Mouse (Mus musculus): ENCODE data around the gene Rbms2. TPM values are rescaled to one million over a fixed set of nuclear protein-coding genes. Genes with fewer than 3 reads are reported as not detected.
A peak's percentile ranks its signal among the peaks of the same experiment; 100 is the strongest.
"Not testable (repeated sequence)": the region's sequence is repeated elsewhere in the genome, so short reads cannot be mapped to it uniquely, and the experiment has no call there.

Rbms2 gene
- polyA plus RNA-seq (2015; fragmentation: Nextera tagmentation; extraction: Ambion mirVana), result 39.0 and 40.6 TPM in 2 replicates

DNA sequence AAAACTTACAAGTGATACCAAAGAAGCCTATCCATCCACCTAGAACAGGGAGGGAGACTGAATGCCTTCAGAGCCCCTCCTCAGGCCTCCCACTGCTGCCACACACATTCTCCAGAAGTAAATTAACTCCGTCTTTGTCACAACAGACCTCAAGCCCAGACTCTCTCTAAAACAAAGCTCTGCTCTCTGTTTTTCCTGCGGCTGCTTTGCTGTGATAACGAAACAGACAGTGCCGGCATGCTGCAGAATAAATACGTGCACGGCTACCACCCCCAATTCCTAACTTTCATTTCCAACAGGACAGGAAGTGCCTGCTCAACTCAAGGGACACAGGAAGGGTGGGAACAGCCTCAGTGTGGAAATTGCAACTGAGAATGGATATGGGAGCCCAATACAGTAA lies at the start of gene Rbms2:
Gene Rbms2, minus strand, starts transcription at position 309 of the 400 bp plus-strand sequence.
- Histone ChIP-seq H3K27ac (peak within 1 kb of the TSS; percentile 58; the same call in 1 of the 2 replicates), H3K4me3 (peak within 1 kb of the TSS; percentile 29), H3K9ac (peak within 1 kb of the TSS; percentile 39), H3K4me2 (replicated peaks) (peak within 1 kb of the TSS; percentile 55), H3K27me3 (no peaks in the 10 kb centered on the region), H3K4me1 (peaks cover 20% of the 10 kb centered on the region), H3K9me3 (no peaks in the 10 kb centered on the region), H3K36me3 (no peaks in the 10 kb centered on the region)
- no peak for ATAC-seq (ENCODE audit: low FRiP score, low read depth)
- WGBS, result 2% methylated on average over 6 of the region's 6 CpGs

DNA sequence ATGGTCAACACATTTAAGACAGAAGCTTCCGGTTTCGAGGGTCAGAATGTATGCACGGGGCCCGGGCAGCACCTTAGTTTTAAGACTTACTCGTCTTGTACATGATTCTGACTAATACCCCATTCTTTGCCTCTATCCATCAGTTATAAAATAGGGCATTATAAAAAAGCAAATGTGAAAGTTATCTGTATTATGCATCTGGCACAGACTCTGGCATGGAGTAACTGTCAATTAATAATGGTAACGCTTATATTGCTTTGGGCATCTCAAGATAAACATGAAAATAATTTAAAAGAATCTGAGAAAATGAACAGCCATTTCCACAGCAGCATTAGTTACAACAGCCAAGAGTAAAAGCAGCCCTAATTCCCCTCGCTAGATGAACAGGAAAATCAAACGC lies 47.9 kb upstream of the Rbms2 start:
- peaks cover 48% of the 10 kb centered on the region for H3K4me1 ChIP-seq
- no peak overlapping the region for H3K4me3 ChIP-seq
- no peak overlapping the region for H3K4me2 ChIP-seq (replicated peaks)
- no peak overlapping the region for H3K27ac ChIP-seq
- no peaks in the 10 kb centered on the region for H3K36me3 ChIP-seq
- H3K9ac ChIP-seq, result no peak overlapping the region
- ATAC-seq (ENCODE audit: low FRiP score, low read depth), result no peak
- no peaks in the 10 kb centered on the region for H3K27me3 ChIP-seq
- WGBS, result 89% methylated on average over 8 of the region's 8 CpGs
- no peaks in the 10 kb centered on the region for H3K9me3 ChIP-seq

DNA sequence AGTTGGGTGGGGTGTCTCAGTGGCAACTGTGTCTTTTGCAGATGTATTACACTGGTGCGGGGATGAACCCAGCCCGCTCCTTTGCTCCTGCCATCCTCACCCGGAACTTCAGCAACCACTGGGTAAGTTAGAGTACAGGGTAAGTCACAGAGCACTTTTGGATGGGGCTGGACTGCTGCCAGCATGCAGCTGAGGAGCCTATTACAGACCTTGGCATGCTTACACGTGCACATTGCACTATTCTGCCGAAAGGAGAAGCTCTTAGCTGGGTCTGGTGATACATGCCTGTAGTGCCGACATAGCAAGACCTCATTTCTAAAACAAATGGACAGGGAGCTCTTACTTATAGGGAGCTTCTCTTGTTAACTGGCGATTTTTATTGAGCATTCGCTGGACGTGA lies 47.5 kb upstream of the Rbms2 start:
- WGBS, result 70% methylated on average over 9 of the region's 9 CpGs
- H3K36me3 ChIP-seq, result no peaks in the 10 kb centered on the region
- H3K9ac ChIP-seq, result no peak overlapping the region
- no peak overlapping the region for H3K4me2 ChIP-seq (replicated peaks)
- no peaks in the 10 kb centered on the region for H3K9me3 ChIP-seq
- H3K4me1 ChIP-seq, result peaks cover 44% of the 10 kb centered on the region
- H3K27me3 ChIP-seq, result no peaks in the 10 kb centered on the region
- no peak for ATAC-seq (ENCODE audit: low FRiP score, low read depth)
- no peak overlapping the region for H3K4me3 ChIP-seq
- no peak overlapping the region for H3K27ac ChIP-seq

DNA sequence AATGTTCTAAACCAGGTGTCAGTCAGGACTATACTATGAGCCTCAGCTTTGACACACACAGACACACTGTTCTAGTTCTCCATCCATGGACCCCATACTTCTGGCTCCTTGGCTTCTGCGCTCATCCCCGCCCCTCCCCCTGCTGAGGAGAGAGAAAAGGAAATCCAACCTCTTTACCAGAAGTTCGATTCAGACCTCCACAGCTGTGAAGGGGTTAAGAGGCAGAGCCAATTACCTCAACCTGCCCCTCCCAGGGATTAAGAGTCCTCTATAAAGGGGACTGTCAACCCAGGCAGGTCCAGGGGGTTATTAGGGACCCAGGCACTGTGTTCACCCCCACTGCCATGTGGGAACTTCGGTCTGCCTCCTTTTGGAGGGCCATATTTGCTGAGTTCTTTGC lies 45.4 kb upstream of the Rbms2 start, which contains the start of gene Mip:
Gene Mip, plus strand, starts transcription at position 301 of the 400 bp plus-strand sequence.
- ATAC-seq (ENCODE audit: low FRiP score, low read depth), result 0 out of 2 replicates have a peak, but pooled peaks have one; percentile 52
- Histone ChIP-seq H3K27me3 (no peaks in the 10 kb centered on the region), H3K9ac (peak within 1 kb of the TSS; percentile 39; the same call in 1 of the 2 replicates), H3K4me1 (peaks cover 37% of the 10 kb centered on the region), H3K36me3 (no peaks in the 10 kb centered on the region), H3K4me2 (replicated peaks) (peak within 1 kb of the TSS; percentile 27), H3K9me3 (no peaks in the 10 kb centered on the region), H3K27ac (peak within 1 kb of the TSS; percentile 69), H3K4me3 (no peak within 1 kb of the TSS)
- 38% methylated on average over 4 of the region's 4 CpGs for WGBS

DNA sequence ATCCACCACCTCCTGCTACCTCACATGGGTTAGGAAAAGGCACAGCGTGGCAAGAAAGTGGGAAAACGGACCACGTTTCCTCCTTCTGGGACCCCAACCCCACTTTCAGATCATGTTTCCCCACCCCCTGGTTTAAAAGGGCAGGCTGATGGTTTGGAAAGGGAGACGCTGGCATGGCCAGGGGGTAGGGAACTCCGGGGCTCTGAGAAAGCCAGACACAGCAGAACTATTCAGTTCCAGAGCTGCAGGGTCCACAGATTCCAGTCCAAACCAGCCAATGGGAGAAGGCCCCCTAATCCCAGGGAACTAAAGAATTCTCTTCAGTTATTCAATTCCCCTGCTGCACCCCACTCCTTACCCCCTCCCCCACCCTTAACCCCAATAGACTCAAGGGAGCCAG lies 45.0 kb upstream of the Rbms2 start:
- no peak overlapping the region for H3K4me3 ChIP-seq
- peak overlapping the region; percentile 27 for H3K4me2 ChIP-seq (replicated peaks)
- no peaks in the 10 kb centered on the region for H3K36me3 ChIP-seq
- H3K27ac ChIP-seq, result peak overlapping the region; percentile 69; the same call in 1 of the 2 replicates
- WGBS, result 27% methylated on average over 5 of the region's 5 CpGs
- no peaks in the 10 kb centered on the region for H3K27me3 ChIP-seq
- peak; percentile 49; the same call in 1 of the 2 replicates for ATAC-seq (ENCODE audit: low FRiP score, low read depth)
- H3K9me3 ChIP-seq, result no peaks in the 10 kb centered on the region
- peaks cover 33% of the 10 kb centered on the region for H3K4me1 ChIP-seq
- H3K9ac ChIP-seq, result peak overlapping the region; percentile 39; the same call in 1 of the 2 replicates

DNA sequence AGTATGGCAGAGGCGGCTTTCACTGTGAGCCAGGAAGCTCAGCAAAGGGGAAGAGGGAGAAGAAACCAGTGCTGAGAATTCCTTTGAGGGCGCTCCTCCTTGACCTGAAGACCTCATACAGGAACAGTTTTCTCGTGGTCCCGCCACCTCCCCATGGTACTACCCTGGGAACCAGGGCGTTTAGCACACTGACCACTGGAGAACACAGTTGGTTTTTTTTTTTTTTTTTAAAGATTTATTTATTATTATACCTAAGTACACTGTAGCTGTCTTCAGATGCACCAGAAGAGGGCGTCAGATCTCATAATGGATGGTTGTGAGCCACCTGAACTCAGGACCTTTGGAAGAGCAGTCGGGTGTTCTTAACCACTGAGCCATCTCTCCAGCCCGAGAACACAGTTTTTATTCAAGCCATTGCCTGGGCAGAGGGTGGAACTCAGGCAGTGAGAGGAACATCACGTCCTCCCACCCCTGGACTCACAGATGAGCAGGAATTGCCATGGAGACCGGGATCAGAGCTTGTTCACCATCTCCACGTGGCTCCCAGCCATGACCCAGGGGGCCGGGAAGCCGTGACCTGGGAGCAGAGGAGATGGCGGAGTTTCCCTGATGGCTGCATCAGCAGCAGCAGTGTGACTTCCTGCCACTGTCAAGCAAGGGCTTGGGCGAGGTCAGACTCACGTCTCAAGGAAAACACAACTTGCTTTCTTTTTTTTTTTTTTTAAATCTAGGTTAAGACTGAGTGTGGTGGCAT lies 41.6 kb upstream of the Rbms2 start:
- H3K27me3 ChIP-seq, result no peaks in the 10 kb centered on the region
- no peak overlapping the region for H3K27ac ChIP-seq
- no peak overlapping the region for H3K4me2 ChIP-seq (replicated peaks)
- 56% methylated on average over 16 of the region's 16 CpGs for WGBS
- H3K4me1 ChIP-seq, result peaks cover 25% of the 10 kb centered on the region
- no peaks in the 10 kb centered on the region for H3K9me3 ChIP-seq
- no peak overlapping the region for H3K9ac ChIP-seq
- no peak overlapping the region for H3K4me3 ChIP-seq
- ATAC-seq (ENCODE audit: low FRiP score, low read depth), result no peak
- no peaks in the 10 kb centered on the region for H3K36me3 ChIP-seq

DNA sequence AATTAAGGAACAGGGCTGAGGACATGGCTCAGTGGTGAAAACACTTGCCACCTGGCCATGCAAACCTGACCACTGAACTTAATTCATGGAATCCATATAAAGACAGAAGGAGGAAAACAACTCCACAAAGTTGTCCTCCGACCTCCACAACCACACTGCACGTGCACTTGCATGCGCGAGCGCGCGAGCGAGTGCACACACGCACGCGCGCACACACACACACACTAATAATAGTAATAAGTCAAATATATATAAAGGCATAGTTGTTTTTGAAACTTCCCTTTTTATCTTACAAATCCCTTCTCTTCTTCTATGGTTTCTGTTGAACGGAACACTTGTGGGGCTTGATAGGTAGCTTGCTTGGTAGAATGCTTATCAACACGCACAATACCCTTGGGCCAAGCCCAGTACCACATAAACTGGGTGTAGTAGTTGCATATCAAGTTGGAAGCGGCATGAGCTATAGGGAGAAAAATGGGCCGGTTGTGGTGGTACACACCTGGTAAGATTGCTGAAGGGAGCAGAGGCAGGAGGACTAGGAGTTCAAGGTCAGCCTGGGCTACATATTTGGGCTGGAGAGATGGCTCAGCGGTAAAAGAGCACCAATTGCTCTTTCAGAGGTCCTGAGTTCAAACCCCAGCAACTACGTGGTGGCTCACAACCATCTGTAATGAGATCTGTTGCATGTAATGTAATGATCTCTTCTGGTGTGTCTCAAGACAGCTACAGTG lies 38.5 kb upstream of the Rbms2 start:
- no peaks in the 10 kb centered on the region for H3K4me1 ChIP-seq
- peaks cover 5% of the 10 kb centered on the region for H3K27me3 ChIP-seq
- no peak overlapping the region for H3K9ac ChIP-seq
- WGBS, result 93% methylated on average over 18 of the region's 18 CpGs
- no peak for ATAC-seq (ENCODE audit: low FRiP score, low read depth)
- H3K9me3 ChIP-seq, result no peaks in the 10 kb centered on the region
- H3K4me3 ChIP-seq, result no peak overlapping the region
- H3K27ac ChIP-seq, result no peak overlapping the region
- no peak overlapping the region for H3K4me2 ChIP-seq (replicated peaks)
- no peaks in the 10 kb centered on the region for H3K36me3 ChIP-seq

DNA sequence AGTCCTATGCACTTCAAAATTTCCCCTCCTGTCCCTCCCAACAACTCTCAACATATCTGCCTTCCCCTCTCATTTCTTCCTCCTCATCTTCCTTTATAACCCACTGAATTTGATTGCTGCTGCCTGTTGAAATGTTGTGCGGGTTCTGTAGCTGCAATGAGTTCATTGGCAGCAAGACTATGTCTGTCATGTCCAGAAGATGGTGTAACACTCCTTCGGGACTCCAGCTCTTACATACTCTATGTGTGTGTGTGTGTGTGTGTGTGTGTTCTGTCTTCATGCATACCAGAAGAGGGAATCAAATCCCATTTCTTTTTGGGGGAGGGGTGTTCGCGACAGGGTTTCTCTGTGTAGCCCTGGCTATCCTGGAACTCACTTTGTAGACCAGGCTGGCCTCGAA lies 34.9 kb upstream of the Rbms2 start:
- Histone ChIP-seq H3K4me2 (replicated peaks) (no peak overlapping the region), H3K27ac (no peak overlapping the region), H3K27me3 (peaks cover 7% of the 10 kb centered on the region), H3K9me3 (no peaks in the 10 kb centered on the region), H3K36me3 (peaks cover 3% of the 10 kb centered on the region; the same call in 1 of the 2 replicates), H3K4me1 (peaks cover 12% of the 10 kb centered on the region), H3K4me3 (no peak overlapping the region), H3K9ac (no peak overlapping the region)
- ATAC-seq (ENCODE audit: low FRiP score, low read depth), result no peak
- WGBS, result 88% methylated on average over 5 of the region's 5 CpGs

DNA sequence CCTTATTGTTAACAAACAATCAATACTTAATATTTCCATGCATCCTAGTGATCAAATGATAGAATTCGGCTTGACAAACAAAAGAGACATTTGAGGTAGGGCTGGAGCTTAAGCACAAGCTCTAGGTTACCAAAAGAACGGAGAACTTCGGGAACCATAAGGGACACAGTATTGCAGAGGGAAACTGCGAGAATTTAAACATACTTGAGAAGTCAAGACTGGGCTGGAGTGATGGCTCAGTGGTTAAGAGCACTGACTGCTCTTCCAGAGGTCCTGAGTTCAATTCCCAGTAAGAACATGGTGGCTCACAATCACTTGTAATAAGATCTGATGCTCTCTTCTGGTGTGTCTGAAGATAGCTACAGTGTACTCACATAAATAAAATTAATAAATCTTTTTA lies 34.0 kb upstream of the Rbms2 start:
- H3K27ac ChIP-seq; ATAC-seq (ENCODE audit: low FRiP score, low read depth): not testable (repeated sequence)
- WGBS, result 85% methylated on average over 4 of the region's 4 CpGs

DNA sequence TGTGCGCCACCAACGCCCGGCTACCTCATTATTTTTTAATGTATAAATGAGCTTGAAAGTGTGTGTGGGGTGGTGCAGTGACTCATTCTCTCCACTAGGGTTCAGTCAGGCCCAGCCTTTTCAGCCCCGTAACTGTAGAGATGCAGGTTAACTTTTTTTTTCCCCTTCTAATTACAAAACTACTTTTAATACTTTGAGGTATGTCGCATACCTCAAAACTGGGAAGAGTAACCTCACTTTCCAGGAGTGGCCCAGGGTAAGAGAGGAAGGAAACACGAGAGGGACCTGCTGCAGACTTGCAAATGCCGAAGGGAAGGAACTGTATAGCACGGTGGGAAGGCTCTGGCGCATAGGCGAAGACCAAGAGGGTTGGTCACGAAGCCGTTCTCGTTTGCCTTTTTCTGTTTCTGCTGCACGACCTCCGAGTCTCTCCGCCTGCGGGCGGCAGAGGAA lies 32.8 kb upstream of the Rbms2 start:
- Histone ChIP-seq H3K4me2 (replicated peaks) (peak overlapping the region; percentile 69), H3K9me3 (no peaks in the 10 kb centered on the region), H3K4me3 (peak overlapping the region; percentile 40), H3K9ac (peak overlapping the region; percentile 59), H3K27ac (peak overlapping the region; percentile 22; the same call in 1 of the 2 replicates), H3K27me3 (peaks cover 7% of the 10 kb centered on the region), H3K4me1 (peaks cover 12% of the 10 kb centered on the region), H3K36me3 (peaks cover 8% of the 10 kb centered on the region)
- ATAC-seq (ENCODE audit: low FRiP score, low read depth), result peak; percentile 42; the same call in 1 of the 2 replicates
- 2% methylated on average over 18 of the region's 18 CpGs for WGBS

More for the DNA sequence above, 34.0 kb upstream of the Rbms2 start:
- H3K4me2 ChIP-seq (replicated peaks); H3K9me3 ChIP-seq; H3K27me3 ChIP-seq; H3K36me3 ChIP-seq; H3K9ac ChIP-seq; H3K4me3 ChIP-seq: not testable (repeated sequence)
- H3K4me1 ChIP-seq, result peaks cover 12% of the 10 kb centered on the region

DNA sequence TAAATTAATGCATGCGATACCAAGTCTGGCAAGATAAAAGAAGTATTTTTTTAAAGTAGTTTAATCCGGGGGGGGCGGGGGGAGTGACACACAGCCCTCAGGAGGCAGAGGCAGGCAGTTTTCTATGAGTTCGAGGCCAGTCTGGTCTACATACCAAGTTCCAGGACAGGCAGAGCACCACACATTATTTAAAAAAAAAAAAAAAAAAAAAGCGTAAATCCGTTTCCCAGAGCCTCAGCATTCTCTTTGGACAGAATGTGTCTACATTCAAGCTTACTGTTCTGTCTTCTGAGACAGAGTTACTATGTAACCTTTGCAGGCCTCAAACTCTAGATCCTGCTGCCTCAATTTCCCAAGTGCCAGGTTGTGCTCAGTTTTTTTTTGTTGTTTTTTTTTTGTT lies 32.1 kb upstream of the Rbms2 start:
- Histone ChIP-seq H3K9me3 (no peaks in the 10 kb centered on the region), H3K27me3 (peaks cover 7% of the 10 kb centered on the region), H3K4me2 (replicated peaks) (peak overlapping the region; percentile 93), H3K27ac (0 out of 2 replicates have a peak overlapping the region, but pooled peaks have one; percentile 8), H3K36me3 (peaks cover 14% of the 10 kb centered on the region), H3K4me1 (peaks cover 12% of the 10 kb centered on the region), H3K9ac (peak overlapping the region; percentile 74; the same call in 1 of the 2 replicates), H3K4me3 (peak overlapping the region; percentile 57)
- 51% methylated on average over 6 of the region's 6 CpGs for WGBS
- ATAC-seq (ENCODE audit: low FRiP score, low read depth), result peak; percentile 7; the same call in 1 of the 2 replicates
